Mouse (Mus musculus): ENCODE measurements around the gene Rgl3. TPM values are rescaled to one million over a fixed set of nuclear protein-coding genes. Genes with fewer than 3 reads are reported as not detected.

The Rgl3 gene
- polyA plus RNA-seq, 1 experiment from 2014 or later = 1.8 TPM

GRCm38 (mm10) chr9:22003163-22003554 is 13.9 kb upstream of the Rgl3 start:
- Histone ChIP-seq H3K27ac (peak overlapping the region; percentile 53), H3K27me3 (no peaks in the 10 kb centered on the region; the same call in 1 of the 2 replicates), H3K9ac (replicated peaks) (peak overlapping the region; percentile 66), H3K4me3 (replicated peaks) (peak overlapping the region; percentile 61), H3K9me3 (no peaks in the 10 kb centered on the region), H3K4me2 (peak overlapping the region; percentile 85), H3K4me1 (replicated peaks) (peaks cover 25% of the 10 kb centered on the region), H3K36me3 (peaks cover 43% of the 10 kb centered on the region)
- ATAC-seq (ENCODE audit: insufficient number of reproducible peaks, insufficient read depth, low FRiP score, low TSS enrichment, low read depth) = no peak
- under 1% methylated on average over 18 of the region's 18 CpGs for WGBS

GRCm38 (mm10) chr9:22002194-22003162 is 13.2 kb upstream of the Rgl3 start, which contains the start of the genes Ccdc151 and Prkcsh:
Ccdc151 (minus strand) TSS chr9:22002634.
Prkcsh (plus strand) TSS chr9:22002806.
- Histone ChIP-seq H3K4me1 (replicated peaks) (peaks cover 25% of the 10 kb centered on the region), H3K4me2 (peak within 1 kb of the TSS; percentile 85), H3K27ac (peak within 1 kb of the TSS; percentile 53), H3K4me3 (replicated peaks) (peak within 1 kb of the TSS; percentile 61), H3K36me3 (peaks cover 37% of the 10 kb centered on the region), H3K9ac (replicated peaks) (peak within 1 kb of the TSS; percentile 66), H3K9me3 (no peaks in the 10 kb centered on the region), H3K27me3 (no peaks in the 10 kb centered on the region; the same call in 1 of the 2 replicates)
- peak; percentile 99 for ATAC-seq (ENCODE audit: insufficient number of reproducible peaks, insufficient read depth, low FRiP score, low TSS enrichment, low read depth)
- WGBS = 6% methylated on average over 57 of the region's 57 CpGs

GRCm38 (mm10) chr9:22001633-22002032 is 12.4 kb upstream of the Rgl3 start:
- WGBS = 81% methylated on average over 4 of the region's 4 CpGs
- Histone ChIP-seq H3K27ac (no peak overlapping the region), H3K4me1 (replicated peaks) (peaks cover 25% of the 10 kb centered on the region), H3K36me3 (peaks cover 28% of the 10 kb centered on the region), H3K4me3 (replicated peaks) (no peak overlapping the region), H3K9me3 (no peaks in the 10 kb centered on the region), H3K9ac (replicated peaks) (no peak overlapping the region), H3K27me3 (peaks cover 5% of the 10 kb centered on the region), H3K4me2 (peak overlapping the region; percentile 70; the same call in 1 of the 2 replicates)
- no peak for ATAC-seq (ENCODE audit: insufficient number of reproducible peaks, insufficient read depth, low FRiP score, low TSS enrichment, low read depth)

- WGBS = 88% methylated on average over 6 of the region's 6 CpGs
- H3K4me1 ChIP-seq (replicated peaks) = peaks cover 25% of the 10 kb centered on the region
- H3K27me3 ChIP-seq = peaks cover 5% of the 10 kb centered on the region
- H3K9me3 ChIP-seq = no peaks in the 10 kb centered on the region
- no peak overlapping the region for H3K4me3 ChIP-seq (replicated peaks)
- H3K4me2 ChIP-seq = no peak overlapping the region
- peaks cover 15% of the 10 kb centered on the region for H3K36me3 ChIP-seq
- no peak overlapping the region for H3K9ac ChIP-seq (replicated peaks)
- no peak for ATAC-seq (ENCODE audit: insufficient number of reproducible peaks, insufficient read depth, low FRiP score, low TSS enrichment, low read depth)
- no peak overlapping the region for H3K27ac ChIP-seq
Measured at GRCm38 (mm10) chr9:22000296-22000695, 11.1 kb upstream of the Rgl3 start.

GRCm38 (mm10) chr9:21996178-21996867 is 7.1 kb upstream of the Rgl3 start:
- peaks cover 31% of the 10 kb centered on the region for H3K27me3 ChIP-seq
- 82% methylated on average over 3 of the region's 3 CpGs for WGBS

GRCm38 (mm10) chr9:21992227-21992626 is 3.0 kb upstream of the Rgl3 start:
- ATAC-seq (ENCODE audit: insufficient number of reproducible peaks, insufficient read depth, low FRiP score, low TSS enrichment, low read depth) = no peak
- 80% methylated on average over 4 of the region's 4 CpGs for WGBS
- Histone ChIP-seq H3K36me3 (no peaks in the 10 kb centered on the region), H3K4me2 (no peak overlapping the region), H3K27me3 (peaks cover 70% of the 10 kb centered on the region), H3K9ac (replicated peaks) (no peak overlapping the region), H3K4me3 (replicated peaks) (no peak overlapping the region), H3K4me1 (replicated peaks) (peaks cover 21% of the 10 kb centered on the region), H3K9me3 (no peaks in the 10 kb centered on the region), H3K27ac (no peak overlapping the region)

More at GRCm38 (mm10) chr9:21996178-21996867, 7.1 kb upstream of the Rgl3 start:
- H3K9me3 ChIP-seq = no peaks in the 10 kb centered on the region
- H3K27ac ChIP-seq = no peak overlapping the region
- no peak for ATAC-seq (ENCODE audit: insufficient number of reproducible peaks, insufficient read depth, low FRiP score, low TSS enrichment, low read depth)
- H3K4me1 ChIP-seq (replicated peaks) = no peaks in the 10 kb centered on the region
- no peak overlapping the region for H3K4me2 ChIP-seq
- no peak overlapping the region for H3K4me3 ChIP-seq (replicated peaks)
- H3K36me3 ChIP-seq = no peaks in the 10 kb centered on the region
- H3K9ac ChIP-seq (replicated peaks) = no peak overlapping the region

GRCm38 (mm10) chr9:21988421-21989101 is 685 bp downstream of the Rgl3 start:
- H3K9me3 ChIP-seq = no peaks in the 10 kb centered on the region
- H3K36me3 ChIP-seq = no peaks in the 10 kb centered on the region
- under 1% methylated on average over 32 of the region's 32 CpGs for WGBS
- H3K27me3 ChIP-seq = peaks cover 95% of the 10 kb centered on the region
- H3K27ac ChIP-seq = no peak overlapping the region
- H3K9ac ChIP-seq (replicated peaks) = peak overlapping the region; percentile 42
- H3K4me1 ChIP-seq (replicated peaks) = peaks cover 21% of the 10 kb centered on the region
- peak overlapping the region; percentile 47 for H3K4me3 ChIP-seq (replicated peaks)
- H3K4me2 ChIP-seq = peak overlapping the region; percentile 76
- no peak; the same call in 1 of the 2 replicates for ATAC-seq (ENCODE audit: insufficient number of reproducible peaks, insufficient read depth, low FRiP score, low TSS enrichment, low read depth)

GRCm38 (mm10) chr9:21987592-21988342 is 1.5 kb downstream of the Rgl3 start:
- peaks cover 92% of the 10 kb centered on the region for H3K27me3 ChIP-seq
- H3K9me3 ChIP-seq = no peaks in the 10 kb centered on the region
- peak overlapping the region; percentile 47 for H3K4me3 ChIP-seq (replicated peaks)
- no peak for ATAC-seq (ENCODE audit: insufficient number of reproducible peaks, insufficient read depth, low FRiP score, low TSS enrichment, low read depth)
- WGBS = 7% methylated on average over 36 of the region's 36 CpGs
- peaks cover 21% of the 10 kb centered on the region for H3K4me1 ChIP-seq (replicated peaks)
- H3K4me2 ChIP-seq = peak overlapping the region; percentile 76
- no peaks in the 10 kb centered on the region for H3K36me3 ChIP-seq
- H3K27ac ChIP-seq = no peak overlapping the region
- no peak overlapping the region for H3K9ac ChIP-seq (replicated peaks)

GRCm38 (mm10) chr9:21983911-21984310 is 5.3 kb downstream of the Rgl3 start:
- Histone ChIP-seq H3K27me3 (peaks cover 64% of the 10 kb centered on the region), H3K4me1 (replicated peaks) (peaks cover 10% of the 10 kb centered on the region), H3K9ac (replicated peaks) (no peak overlapping the region), H3K4me2 (no peak overlapping the region), H3K4me3 (replicated peaks) (no peak overlapping the region), H3K9me3 (no peaks in the 10 kb centered on the region), H3K27ac (no peak overlapping the region), H3K36me3 (no peaks in the 10 kb centered on the region)
- WGBS = 27% methylated on average over 3 of the region's 3 CpGs
- no peak for ATAC-seq (ENCODE audit: insufficient number of reproducible peaks, insufficient read depth, low FRiP score, low TSS enrichment, low read depth)

- no peak overlapping the region for H3K4me2 ChIP-seq
- H3K4me3 ChIP-seq (replicated peaks) = no peak overlapping the region
- H3K27ac ChIP-seq = no peak overlapping the region
- H3K4me1 ChIP-seq (replicated peaks) = no peaks in the 10 kb centered on the region
- no peak overlapping the region for H3K9ac ChIP-seq (replicated peaks)
- H3K36me3 ChIP-seq = no peaks in the 10 kb centered on the region
- no peak for ATAC-seq (ENCODE audit: insufficient number of reproducible peaks, insufficient read depth, low FRiP score, low TSS enrichment, low read depth)
- no peaks in the 10 kb centered on the region for H3K9me3 ChIP-seq
- peaks cover 14% of the 10 kb centered on the region for H3K27me3 ChIP-seq
- 92% methylated on average over 4 of the region's 4 CpGs for WGBS
Measured at GRCm38 (mm10) chr9:21978398-21979128, 10.7 kb downstream of the Rgl3 start.

Data from limb, embryonic 12.5 days (tissue).